Mouse (Mus musculus): ENCODE data around the gene Olfr1339.

DNA sequence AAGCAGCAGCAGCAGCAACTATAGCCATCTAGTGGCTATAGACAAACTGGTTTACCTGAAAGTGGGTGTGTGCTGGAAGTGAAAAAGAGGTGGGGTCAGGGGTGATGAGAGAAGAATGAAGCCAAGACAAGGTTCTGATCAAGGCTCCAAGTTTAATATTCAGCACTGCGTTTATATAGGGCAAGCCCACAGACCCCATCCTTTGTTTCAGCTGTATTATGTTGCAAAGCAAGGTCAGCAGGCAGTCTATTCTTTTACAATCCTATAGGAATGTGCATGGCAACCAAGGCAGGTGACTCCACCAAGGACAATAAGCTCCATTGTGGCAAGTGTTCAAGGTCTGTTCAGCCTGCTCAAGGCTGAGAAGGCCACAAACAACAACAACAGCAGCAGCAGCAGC, 20.3 kb upstream of the Olfr1339 start:
- TF ChIP-seq GATA1 (IDR thresholded peaks at IDR 0.05; ENCODE audit: borderline replicate concordance, low read length) (no peak), FLI1 (IDR thresholded peaks at IDR 0.05; ENCODE audit: low read length) (no peak)
